Mouse (Mus musculus) heart, embryonic 14.5 days (tissue): ENCODE results near the gene Mid1ip1. TPM values are rescaled to one million over a fixed set of nuclear protein-coding genes. Genes with fewer than 3 reads are reported as not detected.

Source experiments
- ATAC-seq: fragments of 200-750 bp; cut with Nextera tagmentation; 2 replicates; pipeline ENCODE4 v1.8.0; 2017; ENCODE audit warnings: low read depth, moderate TSS enrichment; ENCODE audit not compliant: insufficient number of reproducible peaks, insufficient read depth, low FRiP score
- H3K27ac ChIP-seq, 2 experiments: fragments of 200-500 bp in 1 of 2; fragments of 300-500 bp in 1 of 2; sonication (generic) in 1 of 2; replicated peaks in 1 of 2; 2 replicates each; pipeline ENCODE4 v1.5.1; 2012 to 2014; ENCODE audit warnings: low read depth in 2 of 2, low read length in 2 of 2, control low read depth in 1 of 2, mild to moderate bottlenecking in 1 of 2, mixed read lengths in 1 of 2; ENCODE audit not compliant: control insufficient read depth in 1 of 2, insufficient read depth in 1 of 2
- H3K27me3 ChIP-seq: fragments of 300-500 bp; sonication (generic); 2 replicates; pipeline ENCODE4 v1.6.1; 2014; ENCODE audit warnings: mild to moderate bottlenecking, low read length, control low read depth; ENCODE audit not compliant: control insufficient read depth, insufficient read depth
- H3K36me3 ChIP-seq: fragments of 300-500 bp; sonication (generic); 2 replicates; pipeline ENCODE4 v1.6.1; 2014; ENCODE audit warnings: mild to moderate bottlenecking, control low read depth, low read length, mixed read lengths; ENCODE audit not compliant: control insufficient read depth, insufficient read depth
- H3K4me1 ChIP-seq, 2 experiments: fragments of 200-500 bp in 1 of 2; fragments of 300-500 bp in 1 of 2; sonication (generic) in 1 of 2; 2 replicates each; pipeline ENCODE4 v1.6.1; 2012 to 2014; ENCODE audit warnings: low read length in 2 of 2, control low read depth in 1 of 2, mixed read lengths in 1 of 2; ENCODE audit not compliant: control insufficient read depth in 2 of 2, insufficient read depth in 2 of 2
- H3K4me2 ChIP-seq: fragments of 300-500 bp; sonication (generic); 2 replicates; pipeline ENCODE4 v1.6.1; 2014; ENCODE audit warnings: mild to moderate bottlenecking, low read length
- H3K4me3 ChIP-seq, 2 experiments: fragments of 200-500 bp in 1 of 2; fragments of 300-500 bp in 1 of 2; sonication (generic) in 1 of 2; 2 replicates each; pipeline ENCODE4 v1.5.1; 2012 to 2014; ENCODE audit warnings: low read length in 2 of 2, mild to moderate bottlenecking in 2 of 2, control low read depth in 1 of 2, low read depth in 1 of 2, moderate library complexity in 1 of 2; ENCODE audit not compliant: control insufficient read depth in 1 of 2, insufficient read depth in 1 of 2
- H3K9ac ChIP-seq: fragments of 300-500 bp; sonication (generic); 2 replicates; pipeline ENCODE4 v1.6.1; 2014; ENCODE audit warnings: mild to moderate bottlenecking, low read length
- H3K9me3 ChIP-seq: fragments of 300-500 bp; sonication (generic); 2 replicates; pipeline ENCODE4 v1.6.1; 2016; ENCODE audit warnings: low read length, control low read depth; ENCODE audit not compliant: control insufficient read depth
- WGBS: fragments of 180-500 bp; shearing (Covaris S2); extraction: QIAGEN DNeasy Blood & Tissue Kit; methylation state at CpG from one replicate; pipeline ENCODE4 v1.1.7; 2014; 5-methylcytosine and 5-hydroxymethylcytosine counted together
- polyA plus RNA-seq: library from polyadenylated mRNA; unstranded; fragments of >200 nt; fragmentation: Nextera tagmentation; extraction: Ambion mirVana; gene quantifications from 2 replicates; pipeline ENCODE4 v1.2.1, GENCODE M21; 2014

Gene Mid1ip1
- polyA plus RNA-seq, 1 experiment from 2014 or later = 21.5 TPM

DNA sequence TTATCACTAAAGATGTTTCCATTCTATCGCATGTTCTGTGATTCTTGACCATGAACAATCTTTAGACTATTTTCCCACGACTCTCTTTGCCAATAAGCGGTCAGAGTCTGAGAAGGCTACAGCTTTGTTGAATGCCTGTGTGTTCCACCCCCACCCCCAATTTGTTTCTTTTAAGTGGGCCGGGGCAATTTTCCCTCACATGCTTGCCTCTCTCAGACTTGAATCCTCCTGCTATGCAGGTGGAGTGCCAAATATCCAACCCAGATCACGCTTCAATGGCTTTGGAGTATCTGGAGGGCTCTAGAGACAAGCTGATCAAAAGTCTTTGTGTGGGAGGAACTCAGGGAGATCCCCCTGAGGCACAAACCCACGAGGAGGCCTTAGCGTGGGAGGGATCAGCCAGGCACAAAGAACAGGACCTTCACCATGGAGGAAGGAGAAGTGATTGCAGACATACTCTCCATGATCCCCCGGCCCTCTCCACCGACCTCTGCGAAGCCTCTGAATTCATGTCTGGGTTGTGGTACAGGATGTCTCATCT is 48.7 kb downstream of the Mid1ip1 start:
- Histone ChIP-seq H3K4me1 (peaks cover 0 to 4% of the 10 kb centered on the region in 2 experiments; a peak in 2 of 4 replicates), H3K9ac (no peak overlapping the region), H3K4me3 (no peak overlapping the region), H3K4me2 (no peak overlapping the region), H3K27me3 (no peaks in the 10 kb centered on the region), H3K9me3 (no peaks in the 10 kb centered on the region), H3K27ac (no peak overlapping the region), H3K36me3 (no peaks in the 10 kb centered on the region)
- WGBS = 58% methylated on average over 10 of the region's 10 CpGs
- no peak for ATAC-seq

Other genes with a start within 250 kb of the Mid1ip1 start
- 97.0 and 102 TPM in 2 replicates for gene Tspan7, start 229.9 kb upstream of the Mid1ip1 start, polyA plus RNA-seq